Mouse (Mus musculus) heart, adult 2 months (tissue): ENCODE data around the gene Slc16a7.

Source experiments
- CTCF ChIP-seq: fragments of 200-600 bp; IDR thresholded peaks from 2 replicates; pipeline ENCODE4 v1.8.1; 2022; ENCODE audit warnings: antibody characterized with exemption, mild to moderate bottlenecking, moderate library complexity
- EP300 ChIP-seq: fragments of 200-500 bp; IDR thresholded peaks from 2 replicates; pipeline ENCODE4 v1.6.1; 2011; ENCODE audit warnings: low read depth, low read length, control low read depth; ENCODE audit not compliant: insufficient read depth
- POLR2A ChIP-seq: fragments of 200-500 bp; IDR thresholded peaks from 2 replicates; pipeline ENCODE4 v1.6.1; 2011; ENCODE audit warnings: mild to moderate bottlenecking, low read depth, low read length, control low read depth; ENCODE audit not compliant: insufficient read depth

DNA sequence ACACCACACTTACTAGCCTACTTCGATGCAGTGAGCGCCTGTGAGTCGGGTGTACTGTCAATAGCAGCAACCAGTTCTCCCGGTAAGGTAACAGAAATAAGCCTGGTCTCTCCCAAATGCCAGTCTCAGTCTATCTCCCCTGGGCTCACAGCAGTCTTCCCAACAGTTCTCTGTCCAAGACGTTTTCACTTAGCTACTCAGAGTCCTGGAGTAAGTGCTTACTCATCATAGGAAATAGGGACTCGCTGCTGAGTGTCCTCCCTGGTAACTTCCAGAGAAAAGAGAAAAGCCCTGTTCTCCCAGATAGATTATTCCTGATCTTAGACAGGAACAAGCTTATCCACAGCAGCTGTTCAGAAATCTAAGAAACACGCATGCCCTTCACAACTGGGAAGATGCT, 30.8 kb downstream of the Slc16a7 start:
- TF ChIP-seq POLR2A (no peak), CTCF (no peak), EP300 (no peak)
